Mouse (Mus musculus) kidney, adult 11 months (tissue): ENCODE results near the gene Sdk1.
A peak's percentile ranks its signal among the peaks of the same experiment; 100 is the strongest.
"Not testable (repeated sequence)": the region's sequence is repeated elsewhere in the genome, so short reads cannot be mapped to it uniquely, and the experiment has no call there.

Source experiments
- DNase-seq: peaks from one replicate; pipeline ENCODE4 v3.0.0; 2022

The Sdk1 gene

DNA sequence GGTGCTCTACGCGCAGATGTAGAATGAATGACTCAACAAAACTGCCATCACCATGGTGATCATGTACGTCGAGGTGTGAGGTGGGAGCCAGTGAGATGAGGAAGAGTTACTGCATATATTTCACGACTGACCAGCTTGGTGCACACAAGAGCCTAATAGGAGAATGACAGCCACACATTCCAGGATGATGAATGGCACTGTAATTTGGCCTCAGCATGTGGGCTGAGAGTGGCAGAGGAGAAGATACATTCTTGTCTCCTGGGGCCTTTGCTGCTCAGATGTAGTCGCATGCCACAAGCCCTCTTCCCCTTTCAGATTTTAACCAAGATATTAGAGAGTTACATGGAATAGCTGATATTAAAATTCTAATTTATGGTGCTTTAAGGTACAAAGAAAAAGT lies 264.0 kb downstream of the Sdk1 start:
- DNase-seq, result no peak

- DNase-seq, result no peak
Observed at GRCm38 (mm10) chr5:141506344-141506743, 265.1 kb downstream of the Sdk1 start.

- no peak for DNase-seq
Observed at GRCm38 (mm10) chr5:141524801-141525715, 283.8 kb downstream of the Sdk1 start.

- no peak for DNase-seq
Observed at GRCm38 (mm10) chr5:141540193-141540592, 298.9 kb downstream of the Sdk1 start.

GRCm38 (mm10) chr5:141542890-141543666 lies 301.8 kb downstream of the Sdk1 start:
- DNase-seq, result no peak

GRCm38 (mm10) chr5:141553444-141553843 lies 312.2 kb downstream of the Sdk1 start:
- no peak for DNase-seq

DNA sequence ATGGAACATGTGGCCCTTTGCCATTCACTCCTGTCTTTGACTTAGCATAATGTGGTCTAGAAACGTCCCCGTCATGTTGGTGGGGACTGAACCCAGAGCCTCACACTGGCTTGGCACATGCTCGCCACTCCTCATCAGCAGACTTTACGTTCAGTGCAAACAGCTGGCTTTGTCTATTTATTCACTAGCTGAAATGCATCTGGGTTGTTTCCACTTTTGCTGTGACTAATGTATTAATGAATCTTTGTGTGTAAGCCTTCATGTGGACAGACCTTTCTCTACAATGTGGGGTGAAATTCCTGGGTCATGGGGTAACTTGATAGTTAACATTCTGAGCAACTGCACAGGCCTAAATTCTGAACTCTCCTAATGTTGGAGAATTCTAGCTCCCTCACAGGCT lies 317.4 kb downstream of the Sdk1 start:
- no peak for DNase-seq

DNA sequence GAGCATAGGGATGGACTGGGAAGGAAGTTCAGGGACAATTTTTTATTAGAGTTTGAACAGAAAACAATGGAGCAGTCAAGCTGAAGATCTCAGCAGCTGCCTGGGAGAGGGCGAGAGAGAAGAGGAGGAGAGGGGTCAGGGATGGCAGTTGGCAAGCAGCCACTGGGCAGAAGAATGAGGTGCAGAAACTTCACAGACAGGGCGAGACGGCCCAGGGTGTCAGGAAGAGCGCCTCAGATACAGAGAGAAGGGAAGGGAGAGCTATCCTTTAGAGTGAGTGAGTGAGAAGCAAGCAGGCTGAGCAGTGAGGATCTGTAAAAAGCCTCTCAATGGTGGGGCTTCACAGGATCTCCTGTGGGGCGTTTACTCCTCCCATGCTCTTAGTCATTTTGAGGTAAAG lies 319.0 kb downstream of the Sdk1 start:
- DNase-seq, result no peak

DNA sequence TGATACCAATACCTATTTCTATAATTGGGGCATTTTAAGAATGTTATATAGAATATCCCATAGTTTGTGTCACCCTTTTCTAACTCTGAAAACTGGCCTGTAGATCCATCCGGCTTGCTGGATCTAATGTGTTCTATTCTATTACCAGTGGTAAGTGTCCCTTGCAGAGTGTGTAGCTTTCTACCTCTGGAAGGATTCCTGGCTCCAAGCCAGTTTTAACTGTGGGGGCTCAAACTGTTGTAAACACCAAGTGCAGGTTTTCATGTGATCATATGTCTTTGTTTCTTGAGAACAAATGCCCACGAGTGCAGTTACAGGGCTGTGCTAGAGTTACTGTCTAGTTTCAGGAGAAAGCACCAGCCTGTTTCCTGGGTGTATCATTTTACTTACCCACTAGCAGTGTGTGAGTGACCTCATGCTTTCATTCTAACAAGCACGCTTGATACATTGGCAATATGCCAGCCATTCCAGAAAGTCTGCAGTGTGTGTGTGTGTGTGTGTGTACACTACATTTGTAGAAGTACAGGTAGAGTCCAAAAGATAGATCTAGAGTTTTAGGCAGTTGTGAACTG lies 320.8 kb downstream of the Sdk1 start:
- DNase-seq, result no peak

GRCm38 (mm10) chr5:141564197-141564596 lies 322.9 kb downstream of the Sdk1 start:
- no peak for DNase-seq

GRCm38 (mm10) chr5:141568106-141568505 lies 326.8 kb downstream of the Sdk1 start:
- no peak for DNase-seq

DNA sequence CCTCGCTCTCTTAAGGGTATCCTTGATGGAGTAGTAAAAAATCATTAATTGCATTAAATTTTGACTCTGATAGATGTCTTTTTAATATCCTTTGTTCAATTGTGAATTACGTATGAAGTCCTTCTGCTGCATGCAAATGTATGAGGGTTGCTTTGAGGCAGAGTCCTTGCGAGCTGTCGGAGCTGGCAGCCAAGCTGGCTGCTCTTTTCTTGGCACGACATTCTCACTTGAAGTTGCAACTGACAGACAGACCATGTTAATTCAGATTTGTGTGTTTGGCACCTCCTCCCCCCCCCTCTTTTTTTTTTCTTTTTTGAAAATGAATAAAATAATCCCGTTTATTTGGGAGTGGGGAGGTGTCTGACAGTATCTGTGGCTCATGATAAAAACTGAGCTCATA lies 329.2 kb downstream of the Sdk1 start:
- no peak for DNase-seq

- DNase-seq, result peak; percentile 86
Observed at GRCm38 (mm10) chr5:141574263-141574662, 333.0 kb downstream of the Sdk1 start.

DNA sequence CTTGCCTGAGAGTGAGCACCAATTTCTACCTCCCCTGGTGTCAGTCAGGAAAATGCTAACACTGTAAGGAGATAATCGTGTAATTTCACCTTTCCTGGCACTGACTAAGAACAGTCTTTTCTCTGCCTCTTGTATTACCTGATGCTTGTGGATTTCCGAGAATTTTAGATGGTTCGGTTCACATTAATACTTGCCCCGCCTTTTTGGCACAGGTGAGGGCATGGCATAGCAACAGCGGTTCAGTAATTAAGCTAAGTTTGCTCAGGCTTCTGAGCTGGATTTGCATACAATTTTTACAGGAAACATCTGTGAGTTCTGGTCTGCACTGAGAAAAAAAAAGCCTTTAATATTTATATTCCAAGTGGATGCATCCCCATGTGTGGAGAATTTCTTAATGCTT lies 350.0 kb downstream of the Sdk1 start:
- peak; percentile 6 for DNase-seq

- no peak for DNase-seq
Observed at GRCm38 (mm10) chr5:141612721-141613120, 371.4 kb downstream of the Sdk1 start.

GRCm38 (mm10) chr5:141615763-141616162 lies 374.5 kb downstream of the Sdk1 start:
- no peak for DNase-seq

- no peak for DNase-seq
Observed at GRCm38 (mm10) chr5:141617660-141618059, 376.4 kb downstream of the Sdk1 start.

DNA sequence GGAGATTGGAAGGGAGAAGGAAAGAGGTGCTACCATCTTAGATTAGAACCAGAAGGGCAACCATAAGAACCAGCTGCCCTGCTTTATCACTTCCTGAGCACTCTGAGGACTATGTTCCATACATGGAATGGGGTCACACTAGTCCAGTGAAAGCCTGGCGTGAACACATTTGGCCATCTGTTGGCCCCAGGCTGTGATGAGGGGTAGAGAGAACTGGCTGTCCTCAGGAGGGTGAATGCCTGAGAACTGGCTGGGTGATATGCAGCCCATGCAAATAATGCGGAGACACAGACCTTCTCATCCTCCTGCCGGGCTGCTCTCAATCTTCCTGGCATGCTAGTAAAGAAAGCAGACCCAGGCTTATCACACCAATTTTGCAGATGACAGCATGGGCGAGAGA lies 384.1 kb downstream of the Sdk1 start:
- no peak for DNase-seq

DNA sequence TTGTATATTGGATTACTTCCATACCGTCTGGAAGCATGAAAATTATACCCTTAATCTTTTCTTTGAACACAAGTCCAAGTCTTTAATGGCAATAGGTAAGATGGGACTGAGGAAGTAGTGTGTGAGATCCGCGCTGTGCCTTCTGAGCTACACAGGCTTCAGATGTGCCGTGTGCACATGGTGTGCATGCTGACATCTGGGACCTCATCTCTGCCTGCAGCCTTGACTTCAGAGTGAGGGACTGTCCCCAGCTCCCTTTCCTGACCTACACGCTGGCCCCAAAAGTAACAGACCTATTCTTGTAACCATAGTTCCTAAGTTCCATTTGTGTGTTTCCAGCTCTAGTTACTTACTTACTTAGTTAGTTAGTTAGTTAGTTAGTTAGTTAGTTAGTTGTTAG lies 390.4 kb downstream of the Sdk1 start:
- no peak for DNase-seq

- DNase-seq, result no peak
Observed at GRCm38 (mm10) chr5:141633271-141633670, 392.0 kb downstream of the Sdk1 start.

- no peak for DNase-seq
Observed at GRCm38 (mm10) chr5:141636406-141636805, 395.1 kb downstream of the Sdk1 start.

- not testable (repeated sequence) for DNase-seq
Observed at GRCm38 (mm10) chr5:141637054-141637453, 395.8 kb downstream of the Sdk1 start.

DNA sequence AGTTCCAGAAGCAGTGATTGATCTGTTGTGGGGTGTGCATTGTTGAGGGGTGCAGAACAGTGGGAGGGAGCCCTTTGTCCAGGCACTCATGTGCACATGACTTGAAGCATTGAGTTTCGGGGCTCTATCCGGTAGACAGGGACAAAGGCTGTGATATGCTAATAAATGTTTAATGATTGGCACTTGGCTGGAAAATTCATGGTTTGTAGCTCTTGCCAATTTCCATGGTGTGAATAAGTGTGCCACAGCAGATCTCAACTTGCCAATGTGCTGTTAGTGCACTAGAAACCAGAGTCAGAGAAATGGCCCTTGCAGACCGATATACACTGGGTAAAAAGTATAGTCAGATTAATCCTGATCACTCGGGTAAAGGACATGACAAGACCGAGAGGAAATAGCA lies 404.4 kb downstream of the Sdk1 start:
- no peak for DNase-seq

GRCm38 (mm10) chr5:141646621-141647020 lies 405.3 kb downstream of the Sdk1 start:
- DNase-seq, result no peak
